8 mouse cellular contexts compared by ENCODE assay signal in genomic region chr1:133034091-133034460, GRCm38 (mm10). TPM values are rescaled to one million over a fixed set of nuclear protein-coding genes. Genes with fewer than 3 reads are reported as not detected.
DNase-seq lines count a peak whose midpoint lies in the region; ATAC-seq and TF ChIP-seq lines count a peak whose summit lies in the region.

No protein-coding gene starts in this region.

- peak overlapping the region; percentile 48 for H3K4me3 ChIP-seq in hindbrain, postnatal 0 days (ENCODE audit: low read length)
- peak overlapping the region; percentile 51 for H3K4me3 ChIP-seq in limb, embryonic 12.5 days (replicated peaks)
- H3K4me3 ChIP-seq in midbrain, embryonic 11.5 days (ENCODE audit: low read depth, low read length), result peak overlapping the region; percentile 53

- H3K27ac ChIP-seq in hindbrain, postnatal 0 days, result no peak overlapping the region
- H3K27ac ChIP-seq in limb, embryonic 12.5 days, result no peak overlapping the region
- H3K27ac ChIP-seq in midbrain, embryonic 11.5 days (ENCODE audit: low read depth, low read length), result no peak overlapping the region

- no peak for TF ChIP-seq CTCF in hindbrain, postnatal 0 days (IDR thresholded peaks at IDR 0.05; ENCODE audit: low read depth)

- H3K4me1 ChIP-seq in hindbrain, postnatal 0 days (ENCODE audit: insufficient read depth, low read length), result no peaks in the 10 kb centered on the region
- H3K4me1 ChIP-seq in limb, embryonic 12.5 days (replicated peaks), result peaks cover 8% of the 10 kb centered on the region; the same call in 1 of the 2 replicates
- H3K4me1 ChIP-seq in midbrain, embryonic 11.5 days (ENCODE audit: control insufficient read depth, insufficient read depth, low read length), result peaks cover 5% of the 10 kb centered on the region; the same call in 1 of the 2 replicates

- WGBS in hindbrain, postnatal 0 days, result 1% methylated on average over 11 of the region's 11 CpGs
- WGBS in limb, embryonic 12.5 days, result 3% methylated on average over 11 of the region's 11 CpGs
- WGBS in midbrain, embryonic 11.5 days, result 2% methylated on average over 11 of the region's 11 CpGs

- peak overlapping the region; percentile 61 for H3K4me2 ChIP-seq in hindbrain, postnatal 0 days (ENCODE audit: low read depth, low read length)
- peak overlapping the region; percentile 58 for H3K4me2 ChIP-seq in limb, embryonic 12.5 days
- peak overlapping the region; percentile 53 for H3K4me2 ChIP-seq in midbrain, embryonic 11.5 days

- H3K27me3 ChIP-seq in hindbrain, postnatal 0 days (ENCODE audit: insufficient read depth, low read length), result no peaks in the 10 kb centered on the region
- H3K27me3 ChIP-seq in limb, embryonic 12.5 days, result no peaks in the 10 kb centered on the region
- H3K27me3 ChIP-seq in midbrain, embryonic 11.5 days (ENCODE audit: control insufficient read depth, insufficient read depth, low read length), result no peaks in the 10 kb centered on the region

- peak; percentile 26 to 28 for DNase-seq in thymus, postnatal 10 days (ENCODE audit: low spot score in 2 of 2)
- no peak for DNase-seq in thymus, postnatal 0 days (ENCODE audit: low spot score)
- peak; percentile 72 for DNase-seq in cerebellum, adult 9-10 months
- peak; percentile 62 to 70 for DNase-seq in frontal cortex, postnatal 36 days (ENCODE audit: low spot score in 2 of 2)
- peak; percentile 71 for DNase-seq in hindbrain, postnatal 0 days (ENCODE audit: low spot score)
- peak; percentile 96 for DNase-seq in midbrain, embryonic 11.5 days (ENCODE audit: low spot score, missing footprints)
- DNase-seq in testis, postnatal 10 days (ENCODE audit: low spot score), result peak; percentile 54

- H3K9me3 ChIP-seq in hindbrain, postnatal 0 days (ENCODE audit: low read length), result no peaks in the 10 kb centered on the region
- H3K9me3 ChIP-seq in limb, embryonic 12.5 days, result no peaks in the 10 kb centered on the region
- H3K9me3 ChIP-seq in midbrain, embryonic 11.5 days (ENCODE audit: control insufficient read depth, low read length), result no peaks in the 10 kb centered on the region

- no peak overlapping the region for H3K9ac ChIP-seq in hindbrain, postnatal 0 days (replicated peaks; ENCODE audit: low read length)
- no peak overlapping the region for H3K9ac ChIP-seq in limb, embryonic 12.5 days (replicated peaks)
- no peak overlapping the region for H3K9ac ChIP-seq in midbrain, embryonic 11.5 days (ENCODE audit: low read length)

- no peaks in the 10 kb centered on the region for H3K36me3 ChIP-seq in hindbrain, postnatal 0 days (ENCODE audit: insufficient read depth, low read length)
- H3K36me3 ChIP-seq in limb, embryonic 12.5 days, result no peaks in the 10 kb centered on the region
- no peaks in the 10 kb centered on the region for H3K36me3 ChIP-seq in midbrain, embryonic 11.5 days (ENCODE audit: control insufficient read depth, insufficient read depth, low read length)

- ATAC-seq in hindbrain, postnatal 0 days, result peak; percentile 76
- ATAC-seq in limb, embryonic 12.5 days (ENCODE audit: insufficient number of reproducible peaks, insufficient read depth, low FRiP score, low TSS enrichment, low read depth), result peak; percentile 60; the same call in 1 of the 2 replicates
- ATAC-seq in midbrain, embryonic 11.5 days (ENCODE audit: low FRiP score), result peak; percentile 74

RNA-seq across cellular contexts. Expression of gene Mdm4, which starts 3.7 kb away (rescaled TPM):
- 32.9 and 36.9 TPM in 2 replicates for polyA plus RNA-seq in thymus, postnatal 0 days (2015; fragmentation: Nextera tagmentation; extraction: Ambion mirVana)
- total RNA-seq in hindbrain, postnatal 0 days (2014; rRNA removed), result 55.3 and 61.3 TPM in 2 replicates
- polyA plus RNA-seq in hindbrain, postnatal 0 days (2015; fragmentation: Nextera tagmentation; extraction: Ambion mirVana), result 29.1 and 32.2 TPM in 2 replicates
- polyA plus RNA-seq in limb, embryonic 12.5 days (2016; fragmentation: Nextera tagmentation; extraction: Ambion mirVana), result 45.9 and 46.7 TPM in 2 replicates
- 36.5 TPM in 2 replicates for polyA plus RNA-seq in midbrain, embryonic 11.5 days (2014; fragmentation: Nextera tagmentation; extraction: Ambion mirVana)

RNA-seq across cellular contexts. Expression of gene Pik3c2b, which starts 11.4 kb away (rescaled TPM):
- polyA plus RNA-seq in thymus, postnatal 0 days (2015; fragmentation: Nextera tagmentation; extraction: Ambion mirVana), result 2.1 and 2.6 TPM in 2 replicates
- total RNA-seq in hindbrain, postnatal 0 days (2014; rRNA removed), result 20.7 and 23.0 TPM in 2 replicates
- polyA plus RNA-seq in hindbrain, postnatal 0 days (2015; fragmentation: Nextera tagmentation; extraction: Ambion mirVana), result 7.1 and 8.7 TPM in 2 replicates
- polyA plus RNA-seq in limb, embryonic 12.5 days (2016; fragmentation: Nextera tagmentation; extraction: Ambion mirVana), result 6.6 and 7.6 TPM in 2 replicates
- polyA plus RNA-seq in midbrain, embryonic 11.5 days (2014; fragmentation: Nextera tagmentation; extraction: Ambion mirVana), result 15.5 and 16.3 TPM in 2 replicates
